Mouse (Mus musculus) macrophage (primary cell): ENCODE data around the gene Nos1ap. TPM values are rescaled to one million over a fixed set of nuclear protein-coding genes. Genes with fewer than 3 reads are reported as not detected.

Experiments
- H3K27ac ChIP-seq: fragments of 350-480 bp; formaldehyde crosslinking; 2 replicates; pipeline ENCODE4 v1.9.0; 2021
- H3K36me3 ChIP-seq: fragments of 350-480 bp; formaldehyde crosslinking; 2 replicates; pipeline ENCODE4 v1.9.0; 2021; ENCODE audit errors: inconsistent target
- H3K4me3 ChIP-seq: fragments of 350-480 bp; formaldehyde crosslinking; 2 replicates; pipeline ENCODE4 v1.9.0; 2021; ENCODE audit errors: inconsistent target
- H3K79me2 ChIP-seq: fragments of 350-480 bp; formaldehyde crosslinking; 2 replicates; pipeline ENCODE4 v1.9.0; 2021; ENCODE audit errors: inconsistent target
- WGBS: methylation state at CpG from one replicate; pipeline ENCODE4 v1.1.7; 2026; ENCODE audit warnings: inconsistent platforms; ENCODE audit not compliant: missing documents; 5-methylcytosine and 5-hydroxymethylcytosine counted together
- polyA plus RNA-seq: library from polyadenylated mRNA; stranded (reverse); fragments of 250-400 nt; gene quantifications from 3 replicates; pipeline ENCODE4 v1.2.4, GENCODE M21; 2018; ENCODE audit warnings: inconsistent platforms

Gene Nos1ap
- polyA plus RNA-seq, 1 experiment from 2014 or later = 1.5 TPM

DNA sequence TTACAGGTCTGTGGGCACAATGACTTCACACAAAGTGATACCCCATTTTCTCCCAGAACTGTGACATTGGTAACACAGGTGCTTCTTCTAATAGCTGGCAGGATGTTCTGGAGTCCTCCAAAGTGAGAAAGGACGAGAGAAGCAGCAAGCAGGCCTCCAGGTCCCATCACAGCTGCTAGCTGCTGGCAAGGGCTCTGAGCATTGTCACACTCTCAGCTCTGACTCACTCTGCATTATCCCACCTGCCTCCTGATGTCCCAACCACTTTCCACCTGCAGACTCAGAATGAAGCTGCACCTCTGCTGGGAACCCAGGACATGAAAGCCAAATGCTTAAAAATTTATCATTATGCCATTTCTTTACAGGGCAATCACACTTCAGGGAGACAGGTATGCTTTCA is 195.0 kb downstream of the Nos1ap start:
- no peaks in the 10 kb centered on the region for H3K36me3 ChIP-seq
- no peak overlapping the region for H3K27ac ChIP-seq
- H3K4me3 ChIP-seq = no peak overlapping the region
- 94% methylated on average over 1 of the region's 1 CpGs for WGBS
- H3K79me2 ChIP-seq = no peaks in the 10 kb centered on the region

- no peak overlapping the region for H3K4me3 ChIP-seq
- no peaks in the 10 kb centered on the region for H3K79me2 ChIP-seq
- no peak overlapping the region for H3K27ac ChIP-seq
- no peaks in the 10 kb centered on the region for H3K36me3 ChIP-seq
- WGBS = 66% methylated on average over 14 of the region's 14 CpGs
These were observed 196.6 kb downstream of the Nos1ap start for GRCm38 (mm10) chr1:170392771-170393728.

GRCm38 (mm10) chr1:170387180-170387912 is 202.3 kb downstream of the Nos1ap start:
- H3K4me3 ChIP-seq = no peak overlapping the region
- H3K79me2 ChIP-seq = no peaks in the 10 kb centered on the region
- WGBS = 89% methylated on average over 12 of the region's 12 CpGs
- no peaks in the 10 kb centered on the region for H3K36me3 ChIP-seq
- H3K27ac ChIP-seq = no peak overlapping the region

DNA sequence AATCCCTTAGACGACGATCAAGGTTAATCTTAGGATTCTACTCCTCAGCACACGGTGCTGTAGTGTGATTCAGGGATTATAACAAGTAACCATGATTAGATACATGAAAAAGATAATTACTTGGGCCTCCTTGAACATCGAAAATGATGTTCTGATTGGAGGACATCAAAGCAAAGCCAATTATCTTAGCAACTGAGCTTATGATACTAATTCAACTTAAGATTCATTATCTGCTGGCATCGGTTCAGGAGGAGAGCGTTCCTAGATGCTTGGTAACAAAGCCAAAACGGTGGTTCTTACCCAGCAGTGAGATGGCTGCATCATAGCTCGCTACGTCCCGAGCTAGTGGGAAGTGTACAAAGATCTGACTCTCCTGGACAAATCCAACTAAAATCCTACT is 204.2 kb downstream of the Nos1ap start:
- 90% methylated on average over 8 of the region's 10 CpGs for WGBS
- no peaks in the 10 kb centered on the region for H3K36me3 ChIP-seq
- H3K4me3 ChIP-seq = no peak overlapping the region
- no peaks in the 10 kb centered on the region for H3K79me2 ChIP-seq
- no peak overlapping the region for H3K27ac ChIP-seq

DNA sequence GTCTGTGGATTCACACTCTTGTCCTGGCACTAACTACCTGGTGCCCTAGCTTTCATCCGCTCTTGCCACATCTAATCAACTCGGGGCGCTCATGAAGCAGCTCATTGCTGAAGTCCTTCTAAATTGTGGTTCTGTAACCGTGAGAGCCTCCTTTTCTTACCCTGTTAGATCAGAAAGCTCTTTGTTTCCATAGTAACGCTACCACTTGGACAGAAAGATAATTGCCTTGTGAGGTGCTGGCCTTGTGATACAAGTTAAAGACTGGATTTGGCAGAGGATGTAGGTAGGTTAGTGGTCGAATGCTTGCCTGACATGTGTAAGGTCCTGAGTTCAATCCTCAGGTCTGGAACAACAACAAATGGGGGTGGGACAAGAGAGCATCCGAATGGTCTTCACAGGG is 206.1 kb downstream of the Nos1ap start:
- H3K4me3 ChIP-seq = no peak overlapping the region
- WGBS = 92% methylated on average over 7 of the region's 7 CpGs
- no peak overlapping the region for H3K27ac ChIP-seq
- no peaks in the 10 kb centered on the region for H3K79me2 ChIP-seq
- H3K36me3 ChIP-seq = no peaks in the 10 kb centered on the region

DNA sequence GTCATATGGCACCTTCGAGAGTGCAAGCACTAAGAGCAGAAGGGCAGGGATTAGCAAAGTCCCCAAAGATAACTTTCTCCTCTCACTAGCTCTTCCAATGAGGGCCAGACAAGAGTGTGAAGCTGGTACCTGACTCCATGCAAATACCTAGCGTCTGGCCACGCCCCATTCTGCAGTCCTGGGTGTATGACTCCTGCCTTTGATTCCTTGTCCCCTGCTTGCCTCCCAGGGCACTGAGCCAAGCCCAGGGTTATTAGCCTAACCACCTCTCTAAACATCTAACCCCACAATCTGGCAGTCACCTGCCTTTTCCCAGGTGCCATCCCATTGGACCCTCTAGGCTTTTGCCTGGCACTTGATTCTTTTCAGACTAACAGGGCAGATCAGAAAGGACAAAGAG is 208.2 kb downstream of the Nos1ap start:
- H3K79me2 ChIP-seq = no peaks in the 10 kb centered on the region
- 79% methylated on average over 3 of the region's 3 CpGs for WGBS
- no peak overlapping the region for H3K27ac ChIP-seq
- no peaks in the 10 kb centered on the region for H3K36me3 ChIP-seq
- H3K4me3 ChIP-seq = no peak overlapping the region

GRCm38 (mm10) chr1:170380505-170380904 is 209.2 kb downstream of the Nos1ap start:
- Histone ChIP-seq H3K36me3 (no peaks in the 10 kb centered on the region), H3K79me2 (no peaks in the 10 kb centered on the region), H3K27ac (no peak overlapping the region), H3K4me3 (no peak overlapping the region)
- WGBS = 100% methylated on average over 2 of the region's 2 CpGs

- H3K4me3 ChIP-seq = no peak overlapping the region
- H3K36me3 ChIP-seq = no peaks in the 10 kb centered on the region
- no peaks in the 10 kb centered on the region for H3K79me2 ChIP-seq
- WGBS = 91% methylated on average over 5 of the region's 5 CpGs
- no peak overlapping the region for H3K27ac ChIP-seq
These were observed 213.9 kb downstream of the Nos1ap start for GRCm38 (mm10) chr1:170375721-170376120.

GRCm38 (mm10) chr1:170373750-170374149 is 215.9 kb downstream of the Nos1ap start:
- no peak overlapping the region for H3K27ac ChIP-seq
- no peaks in the 10 kb centered on the region for H3K36me3 ChIP-seq
- no peaks in the 10 kb centered on the region for H3K79me2 ChIP-seq
- 100% methylated on average over 2 of the region's 2 CpGs for WGBS
- H3K4me3 ChIP-seq = no peak overlapping the region

- WGBS = 54% methylated on average over 4 of the region's 4 CpGs
- Histone ChIP-seq H3K79me2 (no peaks in the 10 kb centered on the region), H3K27ac (no peak overlapping the region)
These were observed 218.4 kb downstream of the Nos1ap start for GRCm38 (mm10) chr1:170371191-170371792.

DNA sequence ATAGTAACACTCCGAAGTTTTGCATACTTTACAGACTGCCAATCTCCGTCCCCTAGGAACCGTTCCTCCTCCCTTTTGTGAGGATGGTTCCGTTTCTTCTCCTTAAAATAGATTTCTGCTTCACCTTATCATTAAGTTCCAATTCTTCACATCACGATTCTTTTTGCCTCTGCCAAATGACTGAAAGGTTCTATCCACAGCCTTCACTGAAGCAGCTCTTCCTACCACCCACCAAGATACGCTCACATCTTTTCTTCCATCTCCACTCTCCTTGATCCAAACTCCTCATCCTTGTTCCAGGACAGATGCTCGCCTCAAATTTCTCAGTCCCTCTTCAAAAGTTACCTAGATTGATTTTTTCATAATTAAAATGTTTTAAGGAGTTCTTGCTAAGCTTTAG is 220.8 kb downstream of the Nos1ap start:
- Histone ChIP-seq H3K4me3 (no peak overlapping the region), H3K36me3 (no peaks in the 10 kb centered on the region), H3K27ac (no peak overlapping the region), H3K79me2 (no peaks in the 10 kb centered on the region)
- 87% methylated on average over 7 of the region's 7 CpGs for WGBS

More at GRCm38 (mm10) chr1:170371191-170371792, 218.4 kb downstream of the Nos1ap start:
- H3K4me3 ChIP-seq = no peak overlapping the region
- H3K36me3 ChIP-seq = no peaks in the 10 kb centered on the region

DNA sequence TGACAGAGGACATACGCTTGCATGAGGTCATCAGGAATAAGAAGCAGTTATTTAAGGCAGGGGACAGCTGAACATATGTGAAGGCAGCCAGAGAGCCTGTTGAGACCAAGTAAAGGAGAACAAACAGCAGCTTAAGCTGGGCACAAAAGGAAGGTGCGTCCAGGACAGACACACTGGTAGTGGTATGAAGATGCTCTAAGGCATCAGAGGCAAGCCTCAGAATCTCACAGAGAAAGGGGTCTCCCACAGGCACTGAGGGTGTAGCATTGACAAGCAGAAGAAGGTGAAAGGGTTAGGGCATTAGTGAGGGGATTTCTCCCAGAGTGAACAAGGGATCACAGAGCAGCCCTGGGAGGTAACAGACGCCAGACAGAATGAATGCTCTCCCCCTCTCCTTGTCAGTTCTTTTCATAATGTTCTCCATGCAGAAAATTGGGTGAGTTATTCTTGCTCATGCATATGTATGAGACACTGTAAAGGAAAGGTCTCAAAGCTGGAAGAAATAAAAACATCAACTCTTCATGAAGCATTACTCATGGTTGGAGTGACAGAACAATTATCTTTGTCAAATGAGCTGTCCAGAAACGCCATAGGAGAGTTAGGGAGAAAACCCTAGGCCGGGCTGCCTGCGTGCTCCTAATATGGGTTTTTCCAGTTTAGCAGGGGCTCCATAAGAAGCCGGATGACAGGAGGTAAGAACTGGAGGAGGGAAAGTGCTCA is 222.5 kb downstream of the Nos1ap start:
- Histone ChIP-seq H3K4me3 (no peak overlapping the region), H3K79me2 (no peaks in the 10 kb centered on the region), H3K36me3 (no peaks in the 10 kb centered on the region), H3K27ac (no peak overlapping the region)
- 95% methylated on average over 7 of the region's 7 CpGs for WGBS

DNA sequence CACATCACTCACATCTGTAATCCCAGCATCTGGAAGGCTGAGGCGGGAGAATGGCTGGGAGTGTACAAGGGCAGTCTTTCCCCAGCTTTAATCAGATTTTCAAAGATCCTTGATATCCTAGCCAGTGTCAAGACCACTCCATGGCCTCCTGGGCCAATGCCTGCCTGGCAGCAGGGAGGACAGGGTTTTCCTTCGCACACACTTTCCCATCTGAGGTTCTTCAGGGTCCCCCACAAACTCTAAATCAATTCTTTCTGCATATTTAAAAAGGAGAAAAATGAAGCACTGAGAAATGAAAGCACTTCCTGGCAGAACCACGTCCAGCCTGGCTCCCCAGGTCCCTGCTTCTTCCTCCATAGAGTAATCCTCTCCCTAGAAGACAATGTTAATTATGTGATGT is 225.9 kb downstream of the Nos1ap start:
- 94% methylated on average over 3 of the region's 3 CpGs for WGBS
- no peak overlapping the region for H3K4me3 ChIP-seq
- H3K27ac ChIP-seq = no peak overlapping the region
- H3K36me3 ChIP-seq = no peaks in the 10 kb centered on the region
- H3K79me2 ChIP-seq = no peaks in the 10 kb centered on the region

GRCm38 (mm10) chr1:170360183-170360915 is 229.3 kb downstream of the Nos1ap start:
- Histone ChIP-seq H3K27ac (no peak overlapping the region), H3K79me2 (no peaks in the 10 kb centered on the region), H3K4me3 (no peak overlapping the region), H3K36me3 (no peaks in the 10 kb centered on the region)
- 98% methylated on average over 10 of the region's 10 CpGs for WGBS
